Mouse (Mus musculus): ENCODE data around the gene Vezt.

The Vezt gene

GRCm38 (mm10) chr10:94035658-94036374, at the start of gene Vezt, which contains the start of gene Fgd6:
Gene Vezt (minus strand): TSS chr10:94035817.
Gene Fgd6 (plus strand): TSS chr10:94036001.
- DNase-seq = peak; percentile 100

- DNase-seq = no peak
Measured at GRCm38 (mm10) chr10:94082040-94082734, 46.6 kb upstream of the Vezt start.

- DNase-seq = no peak
Measured at GRCm38 (mm10) chr10:94080740-94081139, 45.1 kb upstream of the Vezt start.

- no peak for DNase-seq
Measured at GRCm38 (mm10) chr10:94076966-94077825, 41.6 kb upstream of the Vezt start.

GRCm38 (mm10) chr10:94072916-94073465, 37.4 kb upstream of the Vezt start:
- no peak for DNase-seq

- DNase-seq = peak; percentile 76
Measured at GRCm38 (mm10) chr10:94072261-94072915, 36.8 kb upstream of the Vezt start.

- no peak for DNase-seq
Measured at GRCm38 (mm10) chr10:94071641-94072040, 36.0 kb upstream of the Vezt start.

- DNase-seq = no peak
Measured at GRCm38 (mm10) chr10:94068701-94069100, 33.1 kb upstream of the Vezt start.

GRCm38 (mm10) chr10:94066896-94067295, 31.3 kb upstream of the Vezt start:
- DNase-seq = no peak

GRCm38 (mm10) chr10:94062357-94062756, 26.7 kb upstream of the Vezt start:
- no peak for DNase-seq

GRCm38 (mm10) chr10:94060190-94060589, 24.6 kb upstream of the Vezt start:
- DNase-seq = no peak

- peak; percentile 26 for DNase-seq
Measured at GRCm38 (mm10) chr10:94059618-94060055, 24.0 kb upstream of the Vezt start.

GRCm38 (mm10) chr10:94056487-94056886, 20.9 kb upstream of the Vezt start:
- no peak for DNase-seq

GRCm38 (mm10) chr10:94050736-94051135, 15.1 kb upstream of the Vezt start:
- DNase-seq = no peak

- DNase-seq = no peak
Measured at GRCm38 (mm10) chr10:94049121-94049520, 13.5 kb upstream of the Vezt start.

GRCm38 (mm10) chr10:94047845-94048559, 12.4 kb upstream of the Vezt start:
- peak; percentile 45 for DNase-seq

- no peak for DNase-seq
Measured at GRCm38 (mm10) chr10:94047024-94047423, 11.4 kb upstream of the Vezt start.

- no peak for DNase-seq
Measured at GRCm38 (mm10) chr10:94045301-94045700, 9.7 kb upstream of the Vezt start.

GRCm38 (mm10) chr10:94043908-94044307, 8.3 kb upstream of the Vezt start:
- DNase-seq = no peak

GRCm38 (mm10) chr10:94038366-94039260, 3.0 kb upstream of the Vezt start:
- no peak for DNase-seq

GRCm38 (mm10) chr10:94037596-94037995, 2.0 kb upstream of the Vezt start:
- no peak for DNase-seq
